Mouse (Mus musculus) fibroblast of lung, adult 2 months (primary cell): ENCODE data around the gene Ppp1r13b.
A peak's percentile ranks its signal among the peaks of the same experiment; 100 is the strongest.

Experiments used
- DNase-seq: peaks from one replicate; pipeline ENCODE4 v3.0.0-alpha.2; 2011; ENCODE audit warnings: low read depth

Ppp1r13b gene

DNA sequence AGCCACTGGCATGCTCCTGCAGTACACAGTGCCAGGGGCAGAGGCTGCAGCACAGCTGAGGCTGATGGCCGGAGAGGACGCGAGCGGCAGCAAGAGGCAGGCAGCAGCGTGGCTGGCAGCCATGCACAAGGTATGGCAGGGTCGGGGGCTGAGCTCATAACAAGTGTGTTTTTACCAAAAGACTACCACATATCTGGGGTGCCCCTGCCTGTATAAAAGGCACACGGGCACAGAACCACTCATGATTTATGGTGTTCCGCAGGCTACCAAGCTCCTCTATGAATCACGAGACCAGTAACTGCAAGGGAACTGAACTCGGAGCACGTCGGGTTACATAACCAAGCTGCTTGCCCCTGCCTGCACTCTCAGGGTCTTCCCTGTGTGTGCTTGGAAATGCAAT is 80.4 kb downstream of the Ppp1r13b start:
- no peak for DNase-seq

DNA sequence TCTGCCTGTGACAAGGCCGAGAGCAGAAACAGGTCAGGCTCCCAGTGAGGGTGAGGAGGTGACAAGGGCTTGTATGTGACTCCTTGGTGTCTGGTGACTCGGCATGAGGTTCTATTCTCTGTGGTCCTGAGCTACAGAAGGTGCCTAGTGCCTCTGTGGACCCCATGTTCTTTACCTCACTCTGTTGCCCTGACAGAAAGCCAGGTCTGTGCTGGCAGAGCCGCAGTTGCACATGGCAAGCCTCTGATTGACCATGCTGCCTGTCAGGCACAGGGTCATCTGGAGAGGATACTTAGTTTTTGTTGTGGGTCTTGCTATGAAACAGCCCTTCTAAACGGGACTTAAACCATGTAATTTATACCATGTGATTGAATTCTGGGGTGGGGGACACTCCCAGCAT is 86.0 kb downstream of the Ppp1r13b start:
- DNase-seq: no peak

DNA sequence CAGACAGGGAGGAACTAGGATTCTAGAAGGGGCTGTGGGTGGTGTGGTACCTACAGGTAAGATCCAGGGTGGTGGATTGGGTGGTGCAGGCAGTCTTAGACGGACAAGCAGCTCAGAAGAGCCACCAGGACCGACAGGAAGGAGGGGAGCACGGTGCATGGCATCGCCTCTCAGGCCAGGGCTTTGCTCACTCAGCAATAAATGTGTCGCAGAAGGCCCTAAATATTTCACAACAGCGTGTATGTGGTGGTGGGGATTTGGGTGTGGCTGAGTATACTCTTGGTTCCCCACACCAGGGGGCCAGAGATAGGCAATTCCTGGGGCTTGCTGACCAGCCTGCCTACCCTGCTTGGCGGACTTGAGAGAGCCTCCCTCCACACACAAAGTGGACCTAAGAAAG is 87.2 kb downstream of the Ppp1r13b start:
- DNase-seq: no peak

DNA sequence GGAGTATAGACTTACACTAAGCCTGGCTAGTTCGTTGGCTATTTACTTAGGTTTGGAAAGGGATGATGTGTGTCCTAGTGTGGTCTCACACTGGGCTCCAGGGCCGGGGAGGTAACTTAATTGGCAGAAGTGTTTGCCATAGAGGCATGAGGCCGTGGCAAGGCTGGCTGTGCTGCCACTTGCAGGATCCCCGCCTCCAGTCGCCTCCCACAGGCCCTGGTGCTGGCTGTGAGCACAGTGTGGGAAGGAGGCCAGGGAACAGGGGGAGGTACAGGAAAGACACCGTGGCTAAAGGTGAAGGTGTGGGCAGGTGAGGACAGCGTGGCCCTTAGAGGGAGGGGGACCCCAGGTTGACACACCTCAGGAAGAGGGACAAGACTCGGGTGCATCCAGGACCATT is 88.0 kb downstream of the Ppp1r13b start:
- no peak for DNase-seq

DNA sequence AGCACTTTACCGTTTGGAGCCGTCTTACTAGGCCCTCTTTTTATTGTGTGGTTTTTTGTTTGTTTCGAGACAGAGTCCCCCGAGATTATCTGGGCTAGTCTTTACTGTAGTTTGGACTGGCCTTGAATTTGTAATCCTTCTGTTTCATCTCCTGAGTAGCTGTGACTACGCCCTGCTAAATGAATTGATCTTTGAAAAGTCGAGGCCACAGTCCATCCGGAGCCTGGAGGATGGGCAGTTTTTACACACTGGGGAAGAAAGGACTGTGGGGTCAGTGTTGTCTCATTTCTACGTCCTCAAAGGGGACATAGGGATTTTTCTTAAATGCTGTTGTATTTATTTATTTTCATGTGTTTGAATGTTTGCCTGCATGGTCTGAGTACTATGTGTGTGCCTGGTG is 89.9 kb downstream of the Ppp1r13b start:
- DNase-seq: no peak

DNA sequence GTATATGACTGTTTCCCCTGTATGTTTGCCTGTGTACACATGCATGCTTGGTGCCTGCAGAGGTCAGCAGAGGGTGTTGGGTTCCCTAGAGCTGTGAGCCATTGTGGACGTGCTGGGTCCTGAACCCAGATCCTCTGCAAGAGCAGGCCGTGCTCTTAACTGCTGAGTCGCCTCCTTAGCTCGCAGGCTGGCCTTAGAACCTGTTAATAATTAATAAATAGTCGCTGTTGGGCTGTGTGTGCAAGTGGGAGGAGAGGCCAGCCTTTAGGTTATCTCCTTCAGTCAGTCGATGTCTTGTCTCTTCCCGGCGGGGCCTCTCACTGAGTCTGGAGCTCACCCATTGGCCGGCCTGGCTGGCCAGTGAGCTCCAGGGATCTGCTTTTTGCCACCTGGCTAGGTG is 90.9 kb downstream of the Ppp1r13b start:
- DNase-seq: no peak

DNA sequence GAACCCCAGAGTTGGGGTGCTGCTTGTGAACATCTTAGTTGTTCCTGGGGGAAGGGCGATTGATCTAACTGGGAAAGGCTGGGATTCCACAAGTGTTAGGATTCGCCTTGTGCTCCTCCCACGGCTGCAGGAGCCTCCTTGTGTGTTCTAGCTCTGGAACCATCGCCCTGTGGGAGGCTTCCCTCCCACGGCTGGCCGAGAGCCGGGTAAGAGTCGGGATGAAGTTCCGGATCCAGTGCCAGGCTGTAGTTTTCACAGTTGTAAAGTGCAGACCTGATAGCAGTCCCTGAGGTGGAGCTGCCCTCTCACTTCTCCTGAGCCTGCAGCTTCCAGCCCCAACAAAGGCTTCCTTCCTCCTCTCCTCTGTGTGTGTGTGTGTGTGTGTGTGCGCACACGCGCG is 91.4 kb downstream of the Ppp1r13b start:
- no peak for DNase-seq

DNA sequence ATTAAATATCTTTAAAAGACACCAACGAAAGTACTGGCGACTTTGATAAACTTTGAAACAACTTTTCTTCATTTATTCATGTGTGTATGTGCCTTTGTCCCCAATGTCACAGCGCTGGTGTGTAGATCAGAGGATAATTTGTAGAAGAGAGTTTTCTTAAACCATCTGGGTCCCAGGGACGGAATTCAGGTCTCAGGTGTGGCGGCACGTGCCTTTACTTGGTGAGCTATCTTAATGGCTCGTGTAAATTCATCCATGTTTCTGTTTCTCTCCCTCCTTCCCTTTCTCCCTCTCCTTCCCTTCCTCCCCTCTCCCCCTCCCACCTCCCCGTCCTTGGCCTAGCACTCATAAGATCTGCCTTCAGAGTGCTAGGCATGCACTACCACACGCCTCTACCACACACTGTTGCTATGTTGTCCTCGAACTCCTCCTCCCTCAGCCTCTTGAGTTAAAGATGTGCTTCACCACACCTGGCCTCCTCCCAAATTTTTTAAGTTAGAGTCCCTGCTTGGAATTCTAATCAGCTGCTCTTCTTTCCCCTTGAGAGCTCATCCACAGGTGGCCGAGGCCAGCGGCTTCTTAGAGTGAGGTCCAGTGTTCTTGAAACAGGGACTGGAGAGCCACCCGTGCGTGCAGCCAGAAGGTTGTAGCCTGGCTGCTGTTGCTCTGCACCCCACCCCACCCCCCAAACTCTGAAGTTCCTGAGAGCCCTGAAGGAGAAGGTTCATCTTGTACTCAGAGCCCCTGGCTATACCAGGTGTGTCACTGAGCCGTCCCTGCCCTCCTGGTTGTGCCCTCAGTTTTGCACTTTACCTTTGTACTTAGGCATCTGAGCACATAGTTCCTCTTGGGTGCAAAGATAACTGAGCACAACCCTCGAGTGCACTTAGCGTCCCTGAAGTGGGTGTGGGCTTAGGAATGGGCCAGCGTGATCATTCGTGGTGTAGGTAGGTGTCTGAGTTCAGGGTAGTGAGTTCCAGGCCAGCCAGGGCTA is 92.8 kb downstream of the Ppp1r13b start:
- no peak for DNase-seq

DNA sequence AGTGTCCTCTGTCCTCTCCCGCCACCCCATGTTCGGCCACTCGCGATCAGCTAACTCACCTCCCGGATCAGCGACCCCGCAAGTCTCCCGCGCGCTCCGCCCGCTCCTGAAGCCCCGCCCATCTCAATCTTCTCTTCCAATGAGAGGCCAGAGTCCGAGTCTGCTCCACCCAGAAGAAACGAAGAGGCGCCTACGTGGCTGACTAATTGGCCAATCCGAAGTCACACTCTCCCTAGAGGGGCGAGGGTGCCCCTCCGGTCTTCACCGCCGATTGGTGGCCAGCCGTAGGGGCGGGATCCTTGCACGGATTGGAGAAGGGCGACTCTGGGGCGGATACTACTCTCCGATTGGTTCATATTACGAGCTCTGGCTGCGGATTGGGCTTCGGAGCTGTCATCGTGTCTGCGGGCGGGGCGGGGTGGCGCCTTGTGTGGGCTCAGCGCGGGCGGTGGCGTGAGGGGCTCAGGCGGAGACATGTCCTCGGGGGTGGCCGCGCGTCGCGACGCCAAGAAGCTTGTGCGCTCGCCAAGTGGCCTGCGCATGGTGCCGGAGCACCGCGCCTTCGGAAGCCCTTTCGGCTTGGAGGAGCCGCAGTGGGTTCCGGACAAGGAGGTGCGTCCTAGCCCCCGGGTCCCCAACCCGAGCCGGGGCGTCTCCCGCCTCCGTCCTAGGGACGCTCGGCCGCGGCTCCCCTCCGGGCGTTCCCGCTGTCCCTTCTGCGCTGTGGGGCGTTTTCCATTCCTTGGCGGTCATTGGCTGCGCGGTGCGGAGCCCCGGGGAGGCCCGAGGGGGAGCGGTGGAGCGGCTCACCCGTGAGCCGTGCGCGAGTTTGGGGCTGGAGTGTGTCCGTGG is 93.9 kb downstream of the Ppp1r13b start, which contains the start of the genes Xrcc3 and Zfyve21:
Xrcc3 (minus strand) TSS at position 108 of the 852 bp plus-strand sequence.
Zfyve21 (plus strand) TSS at position 405 of the 852 bp plus-strand sequence.
- peak; percentile 99 for DNase-seq

DNA sequence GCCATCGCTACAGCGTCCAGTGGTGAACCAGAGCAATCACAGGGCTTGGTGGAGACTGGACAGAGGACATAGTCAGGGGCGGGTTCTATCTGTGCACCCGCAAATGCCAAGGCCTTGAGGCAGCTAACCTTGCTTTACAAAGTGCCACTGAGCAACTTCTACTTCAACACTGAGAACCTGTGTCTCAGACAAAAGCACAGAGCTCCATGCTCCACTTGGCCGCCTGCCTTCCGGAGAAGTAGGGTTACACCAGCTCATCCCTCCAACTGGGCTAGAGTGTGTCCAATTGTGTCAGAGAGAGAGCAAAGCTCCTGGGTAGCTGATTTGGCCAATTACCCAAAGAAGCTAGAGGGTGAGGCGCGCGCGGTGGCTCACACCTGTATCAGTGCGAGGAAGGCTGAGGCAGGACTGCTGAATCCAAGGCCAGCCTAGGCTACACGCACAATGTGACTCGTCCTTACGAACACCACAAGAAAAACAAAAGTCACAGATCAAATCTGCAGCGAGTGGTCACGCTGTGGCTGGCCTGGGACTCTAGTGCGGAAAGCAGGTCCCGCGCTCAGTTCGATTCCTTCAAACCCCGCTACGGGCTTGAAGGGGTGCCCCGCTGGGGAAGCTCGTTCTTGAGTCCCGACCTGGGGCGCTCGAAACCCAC is 94.7 kb downstream of the Ppp1r13b start:
- no peak for DNase-seq

DNA sequence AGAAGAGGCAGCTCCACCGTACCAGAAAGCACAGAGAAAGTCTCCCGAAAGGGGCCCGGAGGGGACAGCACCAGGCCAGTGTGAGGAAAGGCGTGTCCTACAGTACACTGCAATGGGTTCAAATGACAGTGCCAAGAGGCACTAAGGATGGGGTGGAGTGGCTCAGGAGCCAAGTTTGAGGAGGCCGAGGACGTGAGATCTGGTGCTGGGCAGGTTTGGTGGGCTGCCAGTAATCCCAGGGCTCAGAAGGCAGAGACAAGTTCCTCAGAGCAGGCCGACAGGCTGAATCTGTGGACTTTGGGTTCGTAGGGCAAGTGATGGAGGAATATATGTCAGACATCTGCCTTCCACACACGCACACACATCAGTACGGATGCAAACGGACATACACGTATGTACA is 95.3 kb downstream of the Ppp1r13b start:
- DNase-seq: no peak

DNA sequence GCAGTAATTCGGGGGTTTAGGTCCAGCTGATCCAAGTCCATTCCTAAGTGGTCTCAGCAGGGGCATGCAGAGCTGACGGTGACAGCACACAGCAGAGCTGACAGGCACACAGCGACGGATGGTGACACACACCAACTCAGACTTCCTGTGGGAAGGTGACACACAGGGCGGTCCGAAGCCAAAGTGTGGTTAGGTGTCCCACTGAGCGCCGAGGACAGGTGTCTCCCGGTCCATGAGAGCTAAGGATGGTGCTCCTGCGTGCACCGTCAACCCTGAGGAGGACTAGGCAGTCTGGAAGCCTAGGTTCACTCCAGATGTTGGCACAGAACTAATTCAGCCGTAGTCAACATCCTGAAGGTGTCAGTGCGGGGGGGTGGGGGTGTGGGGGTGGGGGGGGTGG is 95.8 kb downstream of the Ppp1r13b start:
- no peak for DNase-seq

DNA sequence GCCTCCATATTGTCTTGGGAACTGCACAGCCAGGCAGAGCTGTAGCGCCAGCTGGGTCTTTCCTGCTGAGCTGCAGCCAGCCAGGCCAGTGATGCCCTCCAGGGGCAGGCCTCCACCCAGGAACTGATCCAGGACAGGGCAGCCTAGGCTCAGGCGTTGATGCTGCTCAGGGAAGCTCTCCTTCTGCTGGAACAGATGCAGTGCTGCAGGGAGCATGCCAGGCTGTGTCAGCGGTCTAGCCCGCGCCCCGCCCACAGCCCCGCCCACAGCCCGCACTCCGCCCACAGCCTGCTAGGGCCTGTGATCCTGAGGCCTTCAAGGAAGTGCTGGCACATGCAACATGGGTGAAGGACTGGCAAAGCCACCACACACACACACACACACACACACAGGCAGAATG is 98.1 kb downstream of the Ppp1r13b start:
- peak; percentile 55 for DNase-seq

DNA sequence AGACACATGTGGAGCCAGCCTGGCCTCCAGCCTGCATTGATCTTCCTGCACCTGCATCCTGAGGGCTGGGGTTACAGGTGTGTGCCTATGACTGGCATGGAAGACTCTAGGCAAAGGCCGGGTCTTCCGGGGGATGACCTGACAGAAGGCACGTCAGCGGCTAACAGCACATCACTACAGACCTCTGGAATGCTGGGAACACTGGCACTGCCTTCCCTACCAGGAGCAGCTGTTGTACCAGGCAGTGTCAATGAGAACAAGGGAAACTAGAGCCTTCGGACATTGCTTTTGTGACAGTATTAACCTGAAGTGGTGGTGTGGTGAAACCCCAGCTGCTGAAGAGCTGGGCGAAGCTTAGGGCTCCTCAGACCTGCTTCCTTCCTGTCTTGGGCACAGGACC is 99.1 kb downstream of the Ppp1r13b start:
- DNase-seq: no peak

DNA sequence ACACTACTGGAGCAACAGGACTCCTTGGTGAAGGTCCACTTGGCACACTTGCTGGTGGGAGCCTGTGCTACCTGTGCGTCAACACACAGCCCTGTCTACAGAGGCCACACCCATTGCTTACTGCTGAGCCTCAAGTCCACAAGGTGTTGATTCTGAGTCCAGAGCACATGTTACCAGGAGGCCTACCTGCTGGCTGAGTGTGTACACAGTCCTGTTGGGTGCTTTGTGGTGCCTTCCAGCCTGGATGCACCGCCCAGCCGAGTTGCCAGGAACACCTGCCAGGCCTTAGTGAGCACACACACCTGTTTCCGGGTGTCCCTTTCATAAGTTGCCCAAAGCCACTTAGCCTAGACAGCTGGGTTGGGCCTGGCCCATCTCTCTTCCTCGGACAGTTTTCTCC is 104.4 kb downstream of the Ppp1r13b start:
- no peak for DNase-seq

DNA sequence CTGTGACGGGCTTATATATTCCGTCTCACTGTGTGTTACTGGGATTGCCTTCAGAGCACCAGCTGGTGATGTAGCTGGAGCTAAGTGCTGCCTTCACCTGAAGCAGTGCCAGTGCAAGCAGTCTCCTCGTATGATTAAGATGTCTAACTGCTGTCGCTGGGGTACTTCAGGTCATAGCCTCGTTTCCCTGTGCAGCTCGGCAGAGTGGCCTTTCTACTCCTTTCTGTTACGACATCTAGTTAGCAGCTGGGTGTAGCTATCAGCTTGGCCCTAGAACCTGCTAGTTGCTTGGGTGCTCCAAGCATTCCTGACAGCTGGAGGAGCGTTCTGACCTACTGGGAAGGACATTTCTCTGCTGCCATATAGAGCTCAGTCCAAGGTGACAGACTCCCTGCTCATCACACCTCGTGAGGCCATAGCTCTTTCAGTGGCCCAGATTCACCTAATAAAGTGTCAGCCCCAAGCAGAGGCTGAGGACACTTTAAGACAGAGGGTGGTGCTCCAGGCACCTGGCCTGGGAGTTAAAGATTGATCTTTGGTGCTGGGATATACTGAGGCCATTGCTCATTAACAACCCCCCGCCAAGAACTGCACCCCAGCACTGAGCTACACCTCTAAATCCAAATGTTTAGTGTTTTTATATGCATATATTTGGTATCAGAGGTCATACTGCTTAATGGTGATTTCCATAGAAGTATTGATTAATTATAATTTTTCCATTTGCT is 107.3 kb downstream of the Ppp1r13b start:
- DNase-seq: no peak

DNA sequence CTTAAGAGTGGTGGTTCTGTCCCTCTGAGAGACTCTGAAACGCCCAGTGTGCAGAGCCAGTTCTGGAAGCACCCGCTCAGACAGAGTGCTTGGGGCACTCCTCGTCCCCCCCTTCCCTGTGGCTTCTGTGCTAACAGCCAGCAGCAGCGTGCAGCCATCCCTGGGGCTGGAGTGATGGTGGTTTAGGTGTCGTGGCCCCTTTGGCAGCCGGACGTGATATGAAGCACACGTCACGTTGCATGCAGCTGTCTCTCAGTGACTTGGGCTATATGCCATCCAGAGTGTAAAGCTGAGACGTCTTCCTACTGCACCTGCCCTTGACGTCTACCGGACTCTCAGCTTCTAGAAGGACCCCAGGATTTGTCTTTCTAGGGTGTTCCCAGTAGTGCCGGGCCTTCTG is 109.4 kb downstream of the Ppp1r13b start:
- no peak for DNase-seq

DNA sequence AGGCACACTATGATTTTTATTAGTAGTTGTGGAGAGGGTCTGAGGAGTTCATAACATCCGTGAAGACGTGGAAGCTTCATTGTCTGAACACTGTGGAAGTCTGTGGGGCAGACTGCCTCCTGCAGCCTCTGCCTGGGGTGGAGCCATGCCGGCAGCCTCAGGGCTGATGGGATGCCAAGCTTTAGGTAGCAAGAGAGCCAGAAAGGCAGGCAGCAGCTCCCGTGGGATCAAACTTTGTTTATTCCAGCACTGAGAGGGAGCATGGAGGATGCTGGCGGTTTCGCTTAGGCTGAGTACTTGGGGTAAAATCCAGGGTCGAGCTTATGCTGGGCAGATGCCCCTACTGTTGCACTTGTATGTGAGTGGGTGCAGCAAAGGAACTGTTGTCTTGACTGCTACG is 110.7 kb downstream of the Ppp1r13b start:
- DNase-seq: no peak

DNA sequence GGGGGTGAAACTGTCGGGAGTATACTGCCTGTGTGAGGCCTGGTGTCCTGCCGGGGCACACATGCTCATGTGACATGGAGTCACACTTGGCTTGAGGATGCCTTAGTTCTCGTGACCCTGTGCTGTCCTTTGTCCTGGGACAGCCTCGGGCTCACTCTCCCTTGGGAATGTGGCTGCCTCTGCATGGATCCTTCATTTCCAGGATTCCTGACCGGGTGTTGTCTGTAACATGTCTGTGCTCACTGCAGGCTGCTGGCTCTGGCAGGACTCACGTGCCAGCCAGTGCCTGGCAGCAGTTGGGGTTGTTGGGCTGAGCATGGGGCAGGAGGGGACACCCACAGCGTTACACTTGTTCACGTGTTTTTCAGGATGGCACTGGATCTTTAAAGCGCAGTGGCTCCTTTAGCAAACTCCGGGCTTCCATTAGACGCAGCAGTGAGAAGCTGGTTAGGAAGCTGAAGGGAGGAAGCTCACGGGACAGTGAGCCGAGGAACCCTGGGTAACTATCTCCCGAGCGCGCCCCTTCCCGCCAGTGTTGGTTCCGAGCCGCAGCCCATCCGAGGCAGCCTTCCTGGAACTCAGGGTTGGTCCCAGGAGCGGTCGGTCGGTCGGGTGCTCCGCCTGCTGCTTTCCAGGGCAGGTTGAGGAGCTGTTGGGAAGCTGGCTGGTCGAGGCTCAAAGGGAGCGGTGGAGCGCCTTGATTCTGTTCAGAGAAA is 112.6 kb downstream of the Ppp1r13b start:
- DNase-seq: no peak

DNA sequence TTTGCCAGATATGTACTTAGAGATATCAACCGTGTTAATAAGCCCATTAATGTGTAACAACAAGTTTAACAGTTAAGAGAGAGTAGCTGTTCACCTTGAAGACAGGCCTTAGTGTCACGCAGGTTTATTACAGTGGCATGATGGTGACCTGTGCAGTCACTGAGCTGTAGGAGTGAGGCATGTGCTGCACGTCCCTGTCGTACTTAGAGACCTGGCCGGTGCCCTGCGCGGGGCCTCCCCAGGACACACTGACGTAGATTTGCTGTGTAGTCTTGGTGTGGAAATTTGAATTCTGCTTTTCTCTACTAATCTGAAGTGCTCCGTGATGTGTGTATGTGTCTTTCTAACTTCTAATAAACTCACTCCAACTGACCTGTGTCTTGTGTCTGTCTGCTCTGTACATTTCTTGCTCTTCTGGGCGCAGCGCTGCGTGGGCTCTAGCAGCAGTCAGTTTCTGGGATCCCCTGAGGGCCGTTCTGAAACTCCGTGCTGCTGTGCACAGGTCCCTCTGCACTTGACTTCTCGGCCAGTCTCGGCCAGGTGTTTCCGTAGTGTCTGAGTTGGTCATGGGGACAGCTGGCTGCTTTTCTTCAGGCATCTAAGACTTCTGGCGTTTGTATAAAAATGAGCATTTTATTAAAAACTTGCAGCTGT is 113.3 kb downstream of the Ppp1r13b start:
- no peak for DNase-seq
